Mouse (Mus musculus): ENCODE data around the gene Dusp22.

Gene Dusp22

DNA sequence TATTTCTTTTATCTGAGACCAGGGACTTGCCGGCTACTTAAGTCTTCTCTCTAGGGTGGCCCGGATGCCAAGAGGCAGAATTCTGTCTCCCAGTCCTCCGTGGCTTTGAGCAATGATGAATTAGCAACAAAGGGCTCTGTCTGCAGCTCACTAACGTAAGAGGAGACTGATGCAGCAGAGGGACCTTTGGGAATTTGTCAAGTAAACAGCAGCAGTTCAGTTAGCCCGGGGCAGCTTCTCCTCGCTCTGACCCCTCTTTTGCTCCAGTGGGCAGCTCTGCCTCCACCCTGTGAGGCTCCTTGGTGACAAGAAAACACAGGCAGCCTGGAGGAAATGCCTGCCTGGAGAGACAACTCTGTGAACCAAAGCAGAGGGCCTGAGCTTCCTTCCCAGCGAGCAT lies 62.8 kb downstream of the Dusp22 start:
- DNase-seq = no peak

DNA sequence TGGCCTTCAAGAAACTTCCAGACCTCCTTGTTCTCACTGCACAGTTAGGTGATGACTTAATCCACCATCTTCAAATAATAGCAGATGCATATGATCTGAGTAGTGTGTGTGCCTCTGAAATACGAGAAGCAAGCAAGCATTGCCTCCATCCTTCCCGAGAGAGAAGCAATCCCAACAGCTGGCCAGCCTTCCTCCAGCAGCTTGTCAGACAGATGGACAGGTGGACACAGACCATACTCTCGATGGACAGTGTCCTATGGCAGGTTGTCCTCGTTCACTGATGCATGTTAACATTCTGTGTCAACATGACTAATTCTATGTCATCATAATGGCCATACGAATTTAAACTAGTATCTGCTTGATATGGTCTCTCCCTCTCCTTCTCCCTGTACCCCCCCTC lies 63.5 kb downstream of the Dusp22 start:
- DNase-seq = no peak

GRCm38 (mm10) chr13:30723858-30724257 lies 64.1 kb downstream of the Dusp22 start:
- no peak for DNase-seq

DNA sequence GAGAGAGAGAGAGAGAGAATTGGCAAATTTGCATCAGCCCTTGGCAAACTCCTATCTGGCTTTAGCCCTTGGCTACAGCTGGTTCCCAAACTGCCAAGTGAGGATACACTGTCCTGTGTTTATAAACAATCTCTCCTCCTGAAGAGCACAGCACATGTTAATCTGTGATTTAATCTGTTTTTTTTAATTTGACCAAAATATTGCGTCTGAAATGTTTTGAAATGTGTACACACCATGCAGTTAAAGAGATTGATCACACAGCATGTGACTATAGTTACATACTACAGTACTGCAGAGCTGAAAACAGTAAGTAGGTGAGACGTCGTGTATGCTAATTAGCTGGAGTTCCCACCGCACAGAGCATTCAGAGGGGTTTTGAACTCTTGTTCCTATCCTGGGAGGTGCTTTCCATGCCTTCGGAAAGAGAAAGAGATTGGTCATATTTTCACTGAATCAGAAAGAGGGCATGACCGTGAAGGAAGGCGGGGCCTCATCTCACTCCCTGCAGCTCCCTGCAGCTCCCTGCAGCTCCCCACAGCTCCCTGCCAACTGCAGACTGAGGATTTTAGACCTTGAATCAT lies 65.0 kb downstream of the Dusp22 start:
- DNase-seq = no peak

DNA sequence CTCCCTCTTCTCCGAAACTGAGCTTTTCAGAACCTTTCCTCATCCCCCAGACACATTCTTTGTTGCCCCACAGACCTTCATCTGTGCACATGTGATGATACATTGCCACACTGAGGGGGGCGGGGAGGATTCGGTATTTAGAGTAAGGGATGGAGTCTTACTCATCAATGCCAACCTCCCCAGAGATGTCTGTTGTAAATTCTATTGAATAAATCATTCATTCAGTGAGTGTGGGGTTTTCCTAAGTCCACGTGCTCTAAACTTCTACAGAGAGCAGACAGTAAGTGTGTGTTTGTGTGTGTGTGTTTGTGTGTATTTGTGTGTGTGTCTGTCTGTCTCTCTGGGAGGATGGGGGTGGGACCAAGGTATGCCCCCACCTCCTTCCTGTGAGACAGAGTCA lies 67.1 kb downstream of the Dusp22 start:
- no peak for DNase-seq

DNA sequence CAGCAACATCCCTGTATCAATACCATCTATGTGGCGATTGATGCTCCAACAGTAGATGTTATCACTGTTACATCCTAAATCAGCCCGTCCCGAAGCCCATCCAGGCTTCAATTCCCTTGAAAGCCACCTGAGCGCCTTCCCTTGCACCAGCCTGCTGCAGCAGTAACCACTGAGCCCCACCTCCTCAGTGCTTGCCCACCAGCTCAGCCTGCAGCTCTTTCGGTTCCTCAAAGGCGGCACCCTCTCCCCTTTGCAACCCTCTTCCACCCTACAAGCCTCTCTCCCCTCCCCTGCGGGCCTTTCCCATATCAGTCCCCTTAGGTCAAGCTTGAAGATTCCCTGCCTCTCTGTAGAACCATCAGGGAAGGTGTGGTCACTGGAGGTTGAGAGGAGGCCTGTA lies 68.4 kb downstream of the Dusp22 start:
- DNase-seq = no peak

- no peak for DNase-seq
Measured at GRCm38 (mm10) chr13:30729245-30729644, 69.4 kb downstream of the Dusp22 start.

DNA sequence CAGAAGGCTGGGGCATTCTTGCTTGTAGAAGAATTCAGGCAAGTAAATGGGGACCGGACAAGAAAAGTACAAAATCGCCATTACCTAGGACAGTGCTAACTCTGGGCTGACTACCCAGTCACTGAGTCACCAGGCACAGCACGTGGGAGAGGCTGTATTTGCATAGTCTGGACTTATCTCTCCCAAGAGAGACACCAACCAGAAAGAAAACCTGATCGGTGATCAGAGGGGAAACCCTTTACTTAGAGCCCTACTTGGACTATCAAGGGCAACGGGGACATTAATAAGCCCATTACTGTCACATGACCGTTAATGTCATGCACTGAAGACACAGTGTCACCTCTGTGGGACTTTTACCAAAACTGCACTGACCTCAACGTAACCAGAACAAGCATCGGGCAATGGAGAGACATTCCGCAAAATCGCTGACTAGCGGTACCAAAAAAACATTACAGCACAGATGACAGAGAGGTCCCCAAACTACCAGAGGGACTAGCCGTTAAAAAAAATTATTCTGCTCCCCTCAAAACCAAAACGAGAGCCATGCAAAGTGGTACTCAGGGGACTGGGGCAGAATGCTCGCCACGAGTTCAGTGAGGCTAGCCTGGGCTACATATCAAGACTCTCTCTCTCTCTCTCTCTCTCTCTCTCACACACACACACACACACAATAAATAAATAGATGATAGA lies 70.5 kb downstream of the Dusp22 start:
- DNase-seq = no peak

GRCm38 (mm10) chr13:30732709-30733445 lies 73.1 kb downstream of the Dusp22 start:
- DNase-seq = no peak

- no peak for DNase-seq
Measured at GRCm38 (mm10) chr13:30736721-30737120, 76.9 kb downstream of the Dusp22 start.

GRCm38 (mm10) chr13:30737257-30737656 lies 77.5 kb downstream of the Dusp22 start:
- DNase-seq = no peak

- DNase-seq = no peak
Measured at GRCm38 (mm10) chr13:30738310-30738840, 78.6 kb downstream of the Dusp22 start.

- DNase-seq = no peak
Measured at GRCm38 (mm10) chr13:30741172-30741571, 81.4 kb downstream of the Dusp22 start.

DNA sequence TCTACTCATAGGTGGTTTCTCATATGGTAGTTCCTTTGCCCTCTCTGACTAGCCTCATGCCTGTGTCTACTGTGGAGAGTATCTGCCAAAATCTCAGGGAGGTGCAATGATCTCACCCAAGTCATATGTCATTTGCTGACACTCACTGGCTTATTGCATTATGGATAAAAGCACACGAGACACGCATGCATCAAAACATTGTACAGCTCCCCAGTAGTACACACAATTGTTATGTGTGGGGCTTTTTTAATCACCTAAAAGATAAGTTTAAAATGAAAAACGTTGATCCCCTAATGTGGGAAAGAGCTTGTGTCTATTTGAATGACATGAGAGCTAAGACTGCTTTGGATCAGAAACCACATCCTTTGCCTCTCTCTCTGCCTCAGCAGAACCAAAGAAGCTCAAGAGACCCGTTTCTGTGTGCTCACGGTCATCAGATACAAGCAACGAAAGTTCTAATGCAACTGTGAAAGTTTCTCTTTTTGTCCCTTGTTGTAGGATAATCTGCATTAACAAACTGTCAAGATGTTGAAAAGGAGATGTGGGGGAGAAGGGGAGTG lies 82.7 kb downstream of the Dusp22 start:
- DNase-seq = no peak

- DNase-seq = no peak
Measured at GRCm38 (mm10) chr13:30745121-30745520, 85.3 kb downstream of the Dusp22 start.

DNA sequence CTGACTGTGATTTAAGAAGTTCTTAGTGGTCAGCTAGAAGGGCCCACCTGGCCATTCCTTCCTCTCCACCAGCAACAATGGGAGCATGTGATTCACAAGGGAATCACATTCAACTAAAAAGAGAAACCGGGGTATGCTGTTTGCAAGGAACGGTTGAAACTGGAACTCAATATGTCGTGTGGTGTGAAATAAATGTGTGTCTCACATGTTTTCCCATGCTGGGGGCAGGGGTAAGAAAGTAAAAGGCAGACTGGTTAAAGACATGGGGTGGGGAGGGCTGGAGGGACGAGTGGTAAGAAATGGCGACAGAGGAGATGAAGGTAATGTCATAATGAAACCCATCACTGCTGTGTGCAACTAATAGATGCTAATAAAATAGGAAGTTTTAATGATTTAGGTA lies 87.3 kb downstream of the Dusp22 start:
- DNase-seq = no peak

DNA sequence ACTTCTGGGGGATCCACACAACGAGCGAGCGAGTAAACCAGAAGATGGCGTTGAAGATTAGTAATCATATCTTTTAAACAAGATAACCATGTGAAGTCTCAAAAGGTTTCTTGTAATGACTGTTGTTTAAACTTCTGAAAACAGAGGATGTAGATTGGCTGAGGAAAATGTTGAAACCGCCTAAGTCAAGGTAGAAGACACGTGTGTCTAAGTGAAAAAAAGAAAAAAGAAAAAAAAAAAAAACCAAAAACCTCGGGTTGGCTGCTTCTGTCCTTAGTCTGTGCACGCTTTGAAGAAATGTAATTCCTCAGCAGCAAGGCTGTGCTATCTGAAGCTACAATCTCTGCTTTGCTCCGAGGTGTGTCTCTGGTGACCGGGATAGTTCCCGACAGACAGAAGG lies 87.7 kb downstream of the Dusp22 start:
- DNase-seq = no peak

DNA sequence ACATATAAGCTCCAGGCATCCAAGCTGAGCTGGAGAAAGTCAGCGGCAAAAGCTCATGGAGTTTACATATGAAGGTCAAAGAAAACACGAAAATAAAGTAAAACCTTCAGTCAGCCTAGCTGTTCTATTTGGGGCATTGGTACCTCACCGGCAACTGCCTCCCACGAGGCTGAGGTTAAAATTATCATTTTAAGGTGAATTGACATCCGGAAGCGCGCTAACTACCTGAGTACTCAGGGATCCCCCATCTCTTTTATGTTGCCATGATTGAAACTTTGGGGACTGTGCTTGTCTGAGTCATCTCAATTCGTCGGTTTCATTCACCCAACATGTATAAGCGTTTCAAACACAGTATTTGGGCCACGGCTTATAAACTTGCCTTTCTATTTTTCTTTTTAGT lies 88.5 kb downstream of the Dusp22 start:
- DNase-seq = no peak

DNA sequence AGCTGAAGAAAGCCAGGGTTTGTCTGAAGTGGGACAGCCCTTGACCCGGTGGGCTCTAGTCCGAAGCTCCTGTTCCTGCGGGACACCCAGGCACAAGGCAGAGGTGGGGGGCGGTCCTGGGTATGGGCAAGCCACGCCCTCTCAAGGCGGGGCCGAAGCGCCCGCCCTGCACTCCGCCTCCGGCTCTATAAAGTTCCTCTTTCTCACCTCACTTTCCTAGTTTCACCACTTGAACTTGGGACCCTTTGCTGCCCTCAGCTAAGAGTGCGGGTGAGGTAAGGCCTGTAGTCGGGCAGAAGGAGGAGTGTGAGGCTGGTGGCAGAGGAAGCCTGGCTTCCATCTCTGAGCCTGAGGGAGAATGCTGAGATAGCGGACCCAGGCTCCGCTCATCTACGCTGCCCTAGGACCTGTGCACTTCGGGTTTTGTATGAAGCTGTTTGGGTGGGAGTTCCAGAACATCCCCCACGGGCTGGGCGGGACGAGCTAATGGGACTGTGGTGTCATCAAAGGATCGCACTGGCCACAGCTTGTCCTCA lies 89.3 kb downstream of the Dusp22 start, which contains the start of gene Irf4:
Irf4 (plus strand) TSS at position 206 of the 536 bp plus-strand sequence.
- DNase-seq = no peak

DNA sequence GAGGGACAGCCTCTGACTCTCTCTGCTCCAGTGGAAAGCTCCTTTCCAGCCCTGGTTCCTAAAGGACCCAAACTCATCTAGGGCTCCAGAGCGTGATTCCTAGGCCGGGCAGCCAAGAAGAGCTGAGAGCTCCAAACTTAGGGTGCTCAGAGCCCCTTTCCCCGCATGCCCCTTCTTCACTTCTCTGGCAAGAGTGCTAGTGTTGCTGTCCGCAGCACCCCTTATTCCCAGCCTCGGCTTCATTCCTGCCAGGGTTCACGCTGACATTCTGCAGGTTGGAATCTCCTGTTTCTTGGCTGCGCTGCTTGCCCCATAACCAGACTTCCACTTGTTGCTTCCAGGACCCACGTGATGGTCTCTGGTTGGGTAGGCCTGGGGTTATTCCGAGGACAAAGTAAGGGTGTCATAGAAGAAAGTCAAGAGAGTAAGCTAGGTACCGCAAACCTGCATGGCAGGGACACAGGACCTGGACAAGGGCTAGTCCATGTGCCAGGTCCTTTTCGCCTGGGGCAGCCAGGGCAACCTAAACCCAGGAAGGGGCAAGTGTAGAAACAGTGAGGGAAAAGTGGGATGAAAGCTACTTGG lies 89.8 kb downstream of the Dusp22 start:
- DNase-seq = no peak

- DNase-seq = no peak
Measured at GRCm38 (mm10) chr13:30750461-30751303, 90.9 kb downstream of the Dusp22 start.

- no peak for DNase-seq
Measured at GRCm38 (mm10) chr13:30751304-30751580, 91.4 kb downstream of the Dusp22 start.
